Mouse (Mus musculus) G1E (cell line): ENCODE data around the gene Boll. TPM values are rescaled to one million over a fixed set of nuclear protein-coding genes. Genes with fewer than 3 reads are reported as not detected.

ENCODE experiments used
- ATAC-seq: 2 replicates; pipeline ENCODE4 v1.8.0; 2016; ENCODE audit warnings: mild to moderate bottlenecking; ENCODE audit not compliant: insufficient number of reproducible peaks, poor library complexity, low FRiP score, severe bottlenecking; ENCODE audit errors: extremely low read depth
- DNase-seq: peaks from one replicate; pipeline ENCODE4 v3.0.0; 2012; ENCODE audit warnings: low spot score
- H3K27me3 ChIP-seq: 2 replicates; pipeline ENCODE4 v1.6.1; 2012; ENCODE audit warnings: mild to moderate bottlenecking, low read length, inconsistent platforms; ENCODE audit not compliant: insufficient read depth
- H3K36me3 ChIP-seq: replicated peaks from 2 replicates; pipeline ENCODE3; 2012; ENCODE audit warnings: mild to moderate bottlenecking, inconsistent platforms
- H3K4me1 ChIP-seq: 2 replicates; pipeline ENCODE4 v1.6.1; 2012; ENCODE audit warnings: low read depth, low read length, inconsistent platforms, mixed read lengths; ENCODE audit not compliant: insufficient read depth
- H3K4me3 ChIP-seq: 2 replicates; pipeline ENCODE4 v1.5.1; 2012; ENCODE audit warnings: low read depth, mild to moderate bottlenecking, inconsistent platforms, low read length, moderate library complexity, mixed read lengths
- H3K9me3 ChIP-seq: replicated peaks from 2 replicates; pipeline ENCODE4 v1.6.1; 2012; ENCODE audit warnings: inconsistent platforms
- CTCF ChIP-seq: IDR thresholded peaks from 2 replicates; pipeline ENCODE4 v1.5.1; 2012; ENCODE audit warnings: low read depth, low read length, inconsistent platforms, mixed read lengths
- GATA1 ChIP-seq: IDR thresholded peaks from 2 replicates; pipeline ENCODE4 v1.6.1; 2012; ENCODE audit warnings: borderline replicate concordance, low read length, inconsistent platforms, mixed read lengths
- GATA2 ChIP-seq: IDR thresholded peaks from 2 replicates; pipeline ENCODE4 v1.6.1; 2012; ENCODE audit warnings: low read depth, low read length, inconsistent platforms, borderline replicate concordance
- POLR2AphosphoS5 ChIP-seq: IDR thresholded peaks from 2 replicates; pipeline ENCODE4 v1.6.1; 2012; ENCODE audit warnings: low read depth, low read length, inconsistent platforms; ENCODE audit not compliant: insufficient replicate concordance
- TAL1 ChIP-seq: conservative IDR thresholded peaks from 2 replicates; pipeline ENCODE4 v1.6.1; 2012; ENCODE audit warnings: low read depth, low read length, inconsistent platforms, mixed read lengths
- polyA plus RNA-seq: library from polyadenylated mRNA; stranded (reverse); fragments of >175 nt; gene quantifications from 2 replicates; pipeline ENCODE4 v1.2.3, GENCODE M21; 2012
- total RNA-seq, 2 experiments: library from RNA; stranded (forward) in 1 of 2; stranded (reverse) in 1 of 2; fragments of 200-1000 nt in 1 of 2; fragments of >200 nt in 1 of 2; fragmentation: Nextera tagmentation in 1 of 2; gene quantifications; 2 replicates each; pipeline ENCODE4 v1.2.3; 2014 to 2017

Boll gene
- total and polyA plus RNA-seq, 3 experiments = 0.16 TPM; not detected in 2

DNA sequence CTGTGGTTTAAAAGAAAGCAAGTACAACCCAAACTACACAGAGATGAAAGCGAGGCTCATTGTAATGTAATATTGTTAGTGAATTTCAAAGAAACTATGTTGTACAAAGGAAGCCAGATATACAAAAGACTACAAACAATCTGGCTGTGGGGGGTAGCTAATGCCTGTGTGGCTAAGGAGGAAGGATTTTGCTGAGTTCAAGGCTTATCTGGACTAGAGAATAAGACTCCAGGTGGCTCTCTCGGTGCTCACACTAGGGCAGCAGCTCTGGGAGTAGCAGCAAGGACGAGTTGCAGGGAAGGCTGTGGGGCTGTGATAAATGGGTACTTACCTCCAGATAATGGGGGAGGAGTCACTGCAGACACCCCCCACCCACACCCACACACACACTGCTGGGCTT, 164.6 kb downstream of the Boll start:
- Histone ChIP-seq H3K27me3 (peaks cover 11% of the 10 kb centered on the region; the same call in 1 of the 2 replicates), H3K36me3 (no peaks in the 10 kb centered on the region), H3K9me3 (no peaks in the 10 kb centered on the region), H3K4me1 (peaks cover 3% of the 10 kb centered on the region), H3K4me3 (no peak overlapping the region)
- DNase-seq (no peak), ATAC-seq (0 out of 2 replicates have a peak, but pooled peaks have one; percentile 8)
- TF ChIP-seq CTCF (no peak), GATA1 (no peak), GATA2 (no peak), POLR2AphosphoS5 (no peak), TAL1 (no peak)

Other genes starting within 250 kb of the Boll start
- gene Mob4, start 232.2 kb downstream of the Boll start, total RNA-seq (2014; fragmentation: Nextera tagmentation) = 65.2 and 69.4 TPM in 2 replicates
- gene Mob4, start 232.2 kb downstream of the Boll start, total RNA-seq (2017) = 98.7 and 124 TPM in 2 replicates
- 7.7 TPM in 2 replicates for gene Mob4, start 232.2 kb downstream of the Boll start, polyA plus RNA-seq
- 1.6 and 2.5 TPM in 2 replicates for gene Rftn2, start 136.7 kb downstream of the Boll start, total RNA-seq (2014; fragmentation: Nextera tagmentation)
- 1.7 and 3.2 TPM in 2 replicates for gene Rftn2, start 136.7 kb downstream of the Boll start, total RNA-seq (2017)
- 0.02 and 0.08 TPM in 2 replicates for gene Rftn2, start 136.7 kb downstream of the Boll start, polyA plus RNA-seq
- gene Mars2, start 126.3 kb downstream of the Boll start, total RNA-seq (2014; fragmentation: Nextera tagmentation) = 9.6 and 12.0 TPM in 2 replicates
- 12.4 and 13.3 TPM in 2 replicates for gene Mars2, start 126.3 kb downstream of the Boll start, total RNA-seq (2017)
- gene Mars2, start 126.3 kb downstream of the Boll start, polyA plus RNA-seq = 3.3 and 3.8 TPM in 2 replicates
- gene Plcl1, start 42.5 kb upstream of the Boll start, total RNA-seq (2014; fragmentation: Nextera tagmentation) = not detected in 2 replicates
- under 0.01 and 0.05 TPM in 2 replicates for gene Plcl1, start 42.5 kb upstream of the Boll start, total RNA-seq (2017)
- gene Plcl1, start 42.5 kb upstream of the Boll start, polyA plus RNA-seq = not detected in 2 replicates